Mouse (Mus musculus): Measurements from ENCODE around the gene Scml4.

DNA sequence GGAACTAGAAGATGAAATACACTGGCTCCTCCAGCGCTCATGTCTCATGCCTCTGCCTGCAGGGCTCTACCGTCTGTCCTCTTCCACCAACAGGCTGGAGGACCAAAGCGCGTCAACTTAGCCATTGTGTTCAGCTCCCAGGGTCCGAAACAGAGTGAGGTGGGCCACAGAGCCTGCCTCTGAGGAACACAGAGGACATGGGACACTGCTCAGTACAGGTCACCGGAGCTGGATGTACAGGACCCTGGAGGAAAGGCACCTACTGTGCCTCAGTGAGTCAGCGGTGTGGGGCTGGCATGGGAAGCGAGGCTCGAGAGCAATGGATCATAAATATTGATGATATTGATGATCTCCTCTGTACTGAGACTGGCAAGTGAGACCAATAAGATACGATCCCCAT is 139.2 kb downstream of the Scml4 start:
- TF ChIP-seq POLR2A (IDR thresholded peaks at IDR 0.05; ENCODE audit: control insufficient read depth, low read depth, low read length) (no peak), CTCF (IDR thresholded peaks at IDR 0.05; ENCODE audit: control insufficient read depth, insufficient read depth, insufficient replicate concordance, low read depth, low read length) (no peak)
